Mouse (Mus musculus) kidney, embryonic 14.5 days (tissue): ENCODE results near the gene Il1r1. TPM values are rescaled to one million over a fixed set of nuclear protein-coding genes. Genes with fewer than 3 reads are reported as not detected.

Experiments used
- ATAC-seq: fragments of 200-750 bp; cut with Nextera tagmentation; 2 replicates; pipeline ENCODE4 v1.8.0; 2017; ENCODE audit warnings: moderate number of reproducible peaks, mild to moderate bottlenecking, moderate TSS enrichment, moderate library complexity; ENCODE audit not compliant: low FRiP score, low TSS enrichment
- H3K27ac ChIP-seq: fragments of 300-500 bp; sonication (generic); 2 replicates; pipeline ENCODE4 v1.5.1; 2014; ENCODE audit warnings: low read depth, mild to moderate bottlenecking, low read length, moderate library complexity, mixed read lengths
- H3K27me3 ChIP-seq: fragments of 300-500 bp; sonication (generic); 2 replicates; pipeline ENCODE4 v1.6.1; 2014; ENCODE audit warnings: mild to moderate bottlenecking, low read length; ENCODE audit not compliant: control insufficient read depth, insufficient read depth
- H3K36me3 ChIP-seq: fragments of 300-500 bp; sonication (generic); 2 replicates; pipeline ENCODE4 v1.6.1; 2014; ENCODE audit warnings: low read length, mixed read lengths; ENCODE audit not compliant: control insufficient read depth, insufficient read depth
- H3K4me1 ChIP-seq: fragments of 300-500 bp; sonication (generic); 2 replicates; pipeline ENCODE4 v1.6.1; 2014; ENCODE audit warnings: low read length, mixed read lengths; ENCODE audit not compliant: control insufficient read depth, insufficient read depth
- H3K4me2 ChIP-seq: fragments of 300-500 bp; sonication (generic); replicated peaks from 2 replicates; pipeline ENCODE4 v1.6.1; 2014; ENCODE audit warnings: low read depth, mild to moderate bottlenecking, low read length
- H3K4me3 ChIP-seq: fragments of 300-500 bp; sonication (generic); 2 replicates; pipeline ENCODE4 v1.5.1; 2014; ENCODE audit warnings: mild to moderate bottlenecking, low read length
- H3K9ac ChIP-seq: fragments of 300-500 bp; sonication (generic); 2 replicates; pipeline ENCODE4 v1.6.1; 2014; ENCODE audit warnings: low read depth, mild to moderate bottlenecking, low read length, moderate library complexity
- H3K9me3 ChIP-seq: fragments of 300-500 bp; sonication (generic); 2 replicates; pipeline ENCODE4 v1.6.1; 2016; ENCODE audit warnings: low read length; ENCODE audit not compliant: control insufficient read depth
- WGBS: fragments of 180-500 bp; shearing (Covaris S2); extraction: QIAGEN DNeasy Blood & Tissue Kit; methylation state at CpG from one replicate; pipeline ENCODE4 v1.1.7; 2014; 5-methylcytosine and 5-hydroxymethylcytosine counted together
- polyA plus RNA-seq: library from polyadenylated mRNA; unstranded; fragments of >200 nt; fragmentation: Nextera tagmentation; extraction: Ambion mirVana; gene quantifications from 2 replicates; pipeline ENCODE4 v1.2.1, GENCODE M21; 2014

Gene Il1r1
- polyA plus RNA-seq, 1 experiment from 2014 or later, result 4.2 TPM

DNA sequence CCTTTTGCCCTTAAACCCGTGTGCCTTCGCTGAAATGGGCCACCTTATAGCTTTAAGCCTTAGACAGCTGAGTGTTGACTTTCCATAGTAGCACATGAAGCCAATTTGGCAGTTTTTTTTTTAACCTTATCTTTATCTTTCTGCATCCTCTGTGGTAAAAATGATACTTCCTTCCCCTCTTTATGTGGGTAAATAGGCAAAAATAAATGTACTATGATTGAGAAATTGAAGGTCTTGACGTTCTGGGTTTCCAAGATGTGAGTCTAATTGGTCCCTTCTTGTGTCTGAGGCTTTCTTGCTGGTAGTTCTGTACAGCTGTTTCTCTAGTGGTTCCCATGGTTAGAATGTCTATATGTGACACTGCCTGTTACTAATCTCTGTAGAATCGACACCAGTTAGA, 46.2 kb downstream of the Il1r1 start:
- Histone ChIP-seq H3K9me3 (no peaks in the 10 kb centered on the region), H3K4me3 (no peak overlapping the region), H3K4me2 (no peak overlapping the region), H3K36me3 (no peaks in the 10 kb centered on the region), H3K27me3 (no peaks in the 10 kb centered on the region), H3K27ac (no peak overlapping the region), H3K9ac (no peak overlapping the region), H3K4me1 (peaks cover 5% of the 10 kb centered on the region; the same call in 1 of the 2 replicates)
- 84% methylated on average over 4 of the region's 4 CpGs for WGBS
- ATAC-seq, result no peak

DNA sequence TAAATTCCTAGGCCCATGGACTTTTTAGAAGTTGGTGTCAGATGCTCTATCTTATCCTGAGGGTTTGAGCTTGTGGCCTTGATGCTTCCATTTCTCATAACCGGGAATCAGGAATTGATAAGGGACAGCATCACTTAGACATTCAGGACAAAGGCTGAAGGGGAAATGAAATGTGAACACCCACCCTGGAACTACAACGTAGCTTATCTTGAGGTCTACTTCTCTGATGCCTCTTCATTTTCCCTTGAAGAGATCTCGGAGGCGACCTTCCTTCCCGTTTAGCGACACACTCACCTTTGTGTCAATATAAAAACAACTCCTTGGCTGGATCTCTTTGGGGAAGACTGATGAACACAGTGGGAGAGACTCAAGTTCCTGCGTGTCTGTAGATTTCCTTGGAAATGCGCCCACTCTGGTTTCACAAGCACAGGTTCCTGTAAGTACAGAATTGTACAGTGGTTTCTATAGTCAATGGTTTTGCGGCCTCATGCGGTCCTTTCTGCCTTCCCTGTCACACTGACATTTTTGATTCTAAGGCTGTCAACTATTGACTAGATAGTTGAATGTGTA, 46.7 kb downstream of the Il1r1 start:
- H3K36me3 ChIP-seq, result no peaks in the 10 kb centered on the region
- no peak for ATAC-seq
- WGBS, result 92% methylated on average over 10 of the region's 10 CpGs
- H3K4me2 ChIP-seq, result no peak overlapping the region
- H3K4me1 ChIP-seq, result 0 out of 2 replicates have a peak, but pooled peaks cover 3% of the 10 kb centered on the region
- H3K27ac ChIP-seq, result no peak overlapping the region
- H3K4me3 ChIP-seq, result no peak overlapping the region
- no peaks in the 10 kb centered on the region for H3K9me3 ChIP-seq
- H3K9ac ChIP-seq, result no peak overlapping the region
- H3K27me3 ChIP-seq, result no peaks in the 10 kb centered on the region

DNA sequence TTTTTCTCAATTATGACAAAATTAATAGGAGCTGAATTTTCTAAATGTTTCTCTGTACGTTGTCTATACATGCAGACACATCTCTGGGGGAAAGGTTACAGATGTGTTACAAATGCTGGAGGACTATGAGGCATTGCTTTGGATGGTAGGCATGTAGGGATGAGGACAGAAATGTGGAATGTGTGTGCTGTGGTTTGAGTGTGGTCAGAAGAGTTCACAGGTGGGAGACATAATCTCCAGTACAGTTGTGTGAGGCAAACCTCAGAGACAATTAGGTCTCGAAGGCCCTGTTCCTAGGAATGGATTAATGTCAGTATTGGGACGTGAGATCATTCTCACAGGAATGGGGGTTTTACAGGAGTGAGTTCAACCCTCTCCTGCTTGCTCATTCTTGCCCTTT, 47.3 kb downstream of the Il1r1 start:
- no peak for ATAC-seq
- 91% methylated on average over 3 of the region's 3 CpGs for WGBS
- Histone ChIP-seq H3K27ac (no peak overlapping the region), H3K9me3 (no peaks in the 10 kb centered on the region), H3K4me2 (no peak overlapping the region), H3K4me1 (no peaks in the 10 kb centered on the region), H3K36me3 (no peaks in the 10 kb centered on the region), H3K27me3 (no peaks in the 10 kb centered on the region), H3K9ac (no peak overlapping the region), H3K4me3 (no peak overlapping the region)

DNA sequence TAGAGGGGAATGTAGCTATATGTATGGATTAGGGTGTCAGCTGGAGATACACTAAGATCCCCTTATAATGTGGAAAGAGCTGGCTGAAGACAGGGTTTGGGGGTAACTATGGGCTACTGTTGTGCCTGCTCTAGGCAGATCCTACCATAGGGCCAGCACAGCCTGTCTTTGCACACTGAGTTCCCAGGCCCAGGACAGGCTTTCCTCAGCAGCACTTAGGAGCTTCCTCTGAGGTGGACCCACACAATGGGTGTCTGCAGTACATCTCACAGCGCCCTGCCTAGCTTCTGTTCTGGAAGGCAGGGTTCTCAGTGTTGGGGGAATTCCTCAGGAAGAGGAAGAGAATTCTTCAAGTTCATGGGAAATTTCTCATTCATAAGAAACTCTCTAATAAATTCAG, 48.6 kb downstream of the Il1r1 start:
- ATAC-seq, result no peak
- H3K27ac ChIP-seq, result no peak overlapping the region

DNA sequence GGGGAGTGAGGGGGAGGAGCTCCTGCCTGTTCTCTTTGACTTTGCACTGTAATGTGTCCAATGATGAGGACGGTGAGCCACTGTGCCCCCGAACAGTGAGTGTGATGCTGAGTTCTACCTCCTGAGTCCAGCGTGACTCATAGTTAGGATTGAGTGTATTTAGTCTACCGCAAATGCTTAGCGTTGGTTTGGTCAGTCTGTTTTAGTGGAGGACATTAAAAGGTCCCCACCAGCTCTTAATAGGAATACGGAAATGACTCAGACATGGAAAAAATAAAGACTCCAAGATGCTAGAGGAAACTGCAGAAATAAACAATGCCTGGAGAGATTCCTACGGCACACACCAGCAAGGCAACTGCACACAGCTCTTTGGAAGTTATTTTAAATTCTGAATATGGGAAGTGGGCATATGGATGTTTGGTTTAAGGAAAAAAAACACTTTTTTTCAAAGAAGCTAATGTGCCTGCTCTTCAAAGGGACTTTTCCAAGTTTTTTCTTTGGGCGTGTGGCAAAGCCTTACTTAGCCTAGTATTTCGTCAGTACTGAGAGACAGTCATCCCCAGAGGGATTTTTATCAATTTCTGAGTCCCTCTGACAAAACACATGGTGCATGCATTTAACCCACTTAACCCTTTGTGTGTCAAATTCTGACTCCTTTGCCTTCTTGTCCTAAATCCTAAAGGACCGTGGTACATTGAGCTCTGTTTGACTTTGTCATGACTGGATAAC, 50.6 kb downstream of the Il1r1 start:
- 74% methylated on average over 10 of the region's 10 CpGs for WGBS
- Histone ChIP-seq H3K27me3 (no peaks in the 10 kb centered on the region), H3K4me1 (no peaks in the 10 kb centered on the region), H3K4me3 (no peak overlapping the region), H3K36me3 (no peaks in the 10 kb centered on the region), H3K9ac (no peak overlapping the region), H3K27ac (no peak overlapping the region), H3K4me2 (no peak overlapping the region), H3K9me3 (no peaks in the 10 kb centered on the region)
- ATAC-seq, result no peak

More for the DNA sequence above, 48.6 kb downstream of the Il1r1 start:
- Histone ChIP-seq H3K36me3 (no peaks in the 10 kb centered on the region), H3K4me1 (no peaks in the 10 kb centered on the region), H3K27me3 (no peaks in the 10 kb centered on the region), H3K4me2 (no peak overlapping the region), H3K9ac (no peak overlapping the region), H3K4me3 (no peak overlapping the region), H3K9me3 (no peaks in the 10 kb centered on the region)
- WGBS, result 94% methylated on average over 1 of the region's 1 CpGs

DNA sequence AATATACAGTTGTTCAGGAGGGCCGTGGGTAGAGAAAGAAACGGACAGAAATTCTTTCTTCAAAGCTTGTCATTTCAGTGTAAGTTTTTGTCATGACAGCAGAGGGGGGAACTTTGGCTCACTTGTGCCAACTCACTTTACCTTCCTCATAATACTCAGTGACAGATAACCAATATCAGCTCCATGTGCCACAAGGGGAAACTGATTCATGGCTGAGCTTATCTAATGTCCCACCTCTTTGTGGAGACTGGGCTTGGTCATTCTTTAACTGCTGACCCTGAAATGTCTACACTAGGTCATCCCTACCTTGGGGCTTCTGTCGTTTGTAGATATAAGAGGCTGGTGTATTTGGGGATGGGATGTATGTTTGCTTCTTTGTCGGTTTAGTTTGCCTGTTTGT, 53.1 kb downstream of the Il1r1 start:
- WGBS, result 81% methylated on average over 4 of the region's 4 CpGs
- H3K4me1 ChIP-seq, result no peaks in the 10 kb centered on the region
- no peak overlapping the region for H3K4me2 ChIP-seq
- no peak overlapping the region for H3K9ac ChIP-seq
- H3K27me3 ChIP-seq, result no peaks in the 10 kb centered on the region
- no peak for ATAC-seq
- H3K4me3 ChIP-seq, result no peak overlapping the region
- no peaks in the 10 kb centered on the region for H3K36me3 ChIP-seq
- H3K9me3 ChIP-seq, result no peaks in the 10 kb centered on the region
- no peak overlapping the region for H3K27ac ChIP-seq

DNA sequence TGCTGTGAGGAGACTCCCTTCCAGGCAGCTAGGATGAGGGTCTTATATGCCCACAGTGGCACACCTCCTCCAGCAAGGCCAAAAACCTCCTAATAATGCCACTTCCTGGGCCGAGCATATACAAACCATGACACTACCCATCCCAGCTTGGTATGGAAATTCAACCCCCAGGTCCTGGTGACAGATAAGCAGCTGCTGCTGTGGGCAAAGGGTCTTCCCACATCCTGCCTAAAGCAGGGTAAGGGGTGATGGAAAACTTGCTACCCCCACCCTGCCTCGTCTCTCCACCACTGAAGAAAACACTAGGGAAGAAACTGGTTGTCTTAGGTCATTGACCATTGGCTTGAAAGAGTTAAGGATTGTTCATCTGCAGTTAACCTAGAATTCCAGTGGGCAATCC, 53.8 kb downstream of the Il1r1 start:
- Histone ChIP-seq H3K36me3 (no peaks in the 10 kb centered on the region), H3K4me2 (no peak overlapping the region), H3K4me3 (no peak overlapping the region), H3K9ac (no peak overlapping the region), H3K4me1 (no peaks in the 10 kb centered on the region), H3K27me3 (no peaks in the 10 kb centered on the region), H3K9me3 (no peaks in the 10 kb centered on the region), H3K27ac (no peak overlapping the region)
- no peak for ATAC-seq
- WGBS, result 84% methylated on average over 2 of the region's 2 CpGs

DNA sequence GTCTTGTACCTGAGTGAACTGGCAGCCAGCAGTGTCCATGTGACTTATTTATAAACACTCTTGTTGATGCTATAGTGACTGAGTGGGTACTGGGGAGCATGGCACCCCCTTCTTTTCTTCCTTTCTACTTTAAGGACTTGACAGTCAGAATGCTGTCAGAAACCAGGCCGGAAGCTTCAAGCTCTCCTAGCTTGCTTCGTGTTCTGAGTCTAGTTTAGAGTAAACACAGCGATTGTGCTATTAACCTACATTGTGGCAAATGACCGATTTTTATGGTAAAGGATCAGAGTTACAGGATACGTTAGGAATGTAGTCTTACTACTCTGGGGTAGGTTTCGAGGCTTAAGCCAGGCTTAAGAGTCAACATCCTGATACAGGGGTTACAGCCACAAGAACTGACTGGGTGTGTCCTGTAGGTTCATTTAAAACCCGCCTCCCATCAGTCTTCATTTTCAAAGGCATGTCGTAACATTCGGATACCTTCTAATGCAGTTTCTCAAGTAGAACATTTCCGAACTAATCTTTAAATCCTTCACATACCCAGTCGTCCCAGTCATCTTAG, 54.4 kb downstream of the Il1r1 start:
- ATAC-seq, result no peak
- WGBS, result 74% methylated on average over 11 of the region's 11 CpGs
- H3K4me1 ChIP-seq, result peaks cover 3% of the 10 kb centered on the region; the same call in 1 of the 2 replicates

DNA sequence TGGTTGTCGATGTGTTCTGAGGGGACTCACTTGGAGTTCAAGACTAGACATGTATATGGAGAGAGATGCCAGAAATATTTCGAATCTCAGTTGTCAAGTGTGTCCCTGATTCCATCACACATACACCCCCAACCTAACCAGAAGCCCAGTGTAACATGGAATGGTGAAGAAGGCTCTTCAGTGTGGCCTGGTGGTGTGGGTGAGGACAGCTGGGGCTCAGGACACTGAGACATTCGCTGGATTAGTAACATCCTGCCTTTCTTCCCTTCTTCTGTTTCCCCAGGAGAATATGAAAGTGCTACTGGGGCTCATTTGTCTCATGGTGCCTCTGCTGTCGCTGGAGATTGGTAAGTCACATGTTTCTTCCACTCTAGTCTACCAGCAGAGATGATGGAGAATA, 57.1 kb downstream of the Il1r1 start:
- WGBS, result 90% methylated on average over 4 of the region's 4 CpGs
- no peak overlapping the region for H3K4me3 ChIP-seq
- H3K4me1 ChIP-seq, result peaks cover 6% of the 10 kb centered on the region; the same call in 1 of the 2 replicates
- no peak overlapping the region for H3K4me2 ChIP-seq
- H3K27me3 ChIP-seq, result no peaks in the 10 kb centered on the region
- H3K36me3 ChIP-seq, result no peaks in the 10 kb centered on the region
- ATAC-seq, result no peak
- H3K9me3 ChIP-seq, result no peaks in the 10 kb centered on the region
- H3K9ac ChIP-seq, result no peak overlapping the region
- no peak overlapping the region for H3K27ac ChIP-seq

More for the DNA sequence above, 54.4 kb downstream of the Il1r1 start:
- no peaks in the 10 kb centered on the region for H3K36me3 ChIP-seq
- H3K9me3 ChIP-seq, result no peaks in the 10 kb centered on the region
- no peak overlapping the region for H3K4me3 ChIP-seq
- H3K27me3 ChIP-seq, result no peaks in the 10 kb centered on the region
- no peak overlapping the region for H3K9ac ChIP-seq
- H3K27ac ChIP-seq, result no peak overlapping the region
- no peak overlapping the region for H3K4me2 ChIP-seq
